Mouse (Mus musculus) adrenal gland, adult 18-20 months (tissue): ENCODE measurements around the gene Mta3. TPM values are rescaled to one million over a fixed set of nuclear protein-coding genes. Genes with fewer than 3 reads are reported as not detected.
A peak's percentile ranks its signal among the peaks of the same experiment; 100 is the strongest.

Source experiments
- DNase-seq, 2 experiments: peaks; one replicate each; pipeline ENCODE4 v3.0.0; 2021 to 2022; ENCODE audit warnings: low spot score in 2 of 2
- total RNA-seq, 2 experiments: library from RNA; stranded (reverse); gene quantifications; 1 replicate in 1 of 2; 2 replicates in 1 of 2; pipeline ENCODE4 v1.2.3; 2021

Gene Mta3
- total RNA-seq, 2 experiments from 2014 or later, result 44.2 to 52.3 TPM

- DNase-seq, result peak; percentile 61 to 65
Observed at GRCm38 (mm10) chr17:83807778-83808398, 101.9 kb downstream of the Mta3 start.

- no peak for DNase-seq
Observed at GRCm38 (mm10) chr17:83808476-83809098, 102.6 kb downstream of the Mta3 start.

GRCm38 (mm10) chr17:83809197-83809829 is 103.3 kb downstream of the Mta3 start:
- no peak for DNase-seq

- DNase-seq, result no peak
Observed at GRCm38 (mm10) chr17:83810285-83810684, 104.3 kb downstream of the Mta3 start.

GRCm38 (mm10) chr17:83812200-83812944 is 106.4 kb downstream of the Mta3 start:
- no peak for DNase-seq

GRCm38 (mm10) chr17:83813050-83813449 is 107.1 kb downstream of the Mta3 start:
- no peak for DNase-seq

- DNase-seq, result no peak
Observed at GRCm38 (mm10) chr17:83816996-83817395, 111.0 kb downstream of the Mta3 start.

GRCm38 (mm10) chr17:83819503-83819902 is 113.5 kb downstream of the Mta3 start:
- no peak for DNase-seq

- DNase-seq, result no peak
Observed at GRCm38 (mm10) chr17:83820701-83821100, 114.7 kb downstream of the Mta3 start.

GRCm38 (mm10) chr17:83821876-83822275 is 115.9 kb downstream of the Mta3 start:
- DNase-seq, result no peak

- no peak for DNase-seq
Observed at GRCm38 (mm10) chr17:83823835-83824234, 117.9 kb downstream of the Mta3 start.

GRCm38 (mm10) chr17:83829356-83829755 is 123.4 kb downstream of the Mta3 start:
- no peak for DNase-seq

GRCm38 (mm10) chr17:83830616-83831292 is 124.8 kb downstream of the Mta3 start:
- no peak for DNase-seq

- DNase-seq, result no peak
Observed at GRCm38 (mm10) chr17:83834120-83834519, 128.2 kb downstream of the Mta3 start.

GRCm38 (mm10) chr17:83836048-83836447 is 130.1 kb downstream of the Mta3 start:
- DNase-seq, result no peak

- no peak for DNase-seq
Observed at GRCm38 (mm10) chr17:83837659-83838190, 131.8 kb downstream of the Mta3 start.

GRCm38 (mm10) chr17:83839132-83839531 is 133.2 kb downstream of the Mta3 start:
- no peak for DNase-seq

GRCm38 (mm10) chr17:83841011-83841410 is 135.0 kb downstream of the Mta3 start:
- DNase-seq, result no peak

- DNase-seq, result no peak
Observed at GRCm38 (mm10) chr17:83843780-83844179, 137.8 kb downstream of the Mta3 start.

GRCm38 (mm10) chr17:83845538-83845937 is 139.6 kb downstream of the Mta3 start:
- no peak for DNase-seq
